In genomic region chr11:68776147-68776655, GRCm38 (mm10) we compare ENCODE assay signal across 13 mouse cellular contexts.
DNase-seq lines count a peak whose midpoint lies in the region.
"Had no signal": no experiment of that assay in that cellular context is flagged by ENCODE, and none has a peak within 500 bp of the region (broad histone marks: within the 10 kb centered on the region; RNA-seq: fewer than 3 reads in every experiment).

No protein-coding gene starts in this region.

- DNase-seq in adrenal gland, postnatal 10 days: peak; percentile 4
- no peak for DNase-seq in adrenal gland, adult 2 months
- DNase-seq in cerebellum, adult 9-10 months: peak; percentile 53
- no peak for DNase-seq in cerebellum, adult 8-10 months
- DNase-seq in ovary, postnatal 36 days (ENCODE audit: low spot score): peak; percentile 54
- DNase-seq in ovary, postnatal 10 days (ENCODE audit: low spot score): no peak
- DNase-seq: adrenal gland, postnatal 25 days; cerebellum, adult 9-11 months; gastrocnemius, postnatal 10 days; gastrocnemius, postnatal 36 days; heart, adult 2 months; heart, postnatal 14 days; heart, postnatal 4 days had no signal

Comparison
In these comparisons a context has a peak if more than half of its experiments do, and no peak if none do; other contexts are left out.
1. DNase-seq: peak in adrenal gland, postnatal 10 days (single experiment), cerebellum, adult 9-10 months (single experiment) and ovary, postnatal 36 days (single experiment); none in adrenal gland, adult 2 months (single experiment), cerebellum, adult 8-10 months (single experiment) and ovary, postnatal 10 days (single experiment).